Mouse (Mus musculus) stomach, postnatal 0 days (tissue): Measurements from ENCODE around the gene Tagap1.
"Not testable (repeated sequence)": the region's sequence is repeated elsewhere in the genome, so short reads cannot be mapped to it uniquely, and the experiment has no call there.

ENCODE experiments used
- CTCF ChIP-seq: IDR thresholded peaks from 2 replicates; pipeline ENCODE4 v1.5.1; 2016; ENCODE audit warnings: antibody characterized with exemption, low read depth, mild to moderate bottlenecking, moderate library complexity
- EP300 ChIP-seq: optimal IDR thresholded peaks from 2 replicates; pipeline ENCODE3; 2016; ENCODE audit warnings: antibody characterized with exemption

DNA sequence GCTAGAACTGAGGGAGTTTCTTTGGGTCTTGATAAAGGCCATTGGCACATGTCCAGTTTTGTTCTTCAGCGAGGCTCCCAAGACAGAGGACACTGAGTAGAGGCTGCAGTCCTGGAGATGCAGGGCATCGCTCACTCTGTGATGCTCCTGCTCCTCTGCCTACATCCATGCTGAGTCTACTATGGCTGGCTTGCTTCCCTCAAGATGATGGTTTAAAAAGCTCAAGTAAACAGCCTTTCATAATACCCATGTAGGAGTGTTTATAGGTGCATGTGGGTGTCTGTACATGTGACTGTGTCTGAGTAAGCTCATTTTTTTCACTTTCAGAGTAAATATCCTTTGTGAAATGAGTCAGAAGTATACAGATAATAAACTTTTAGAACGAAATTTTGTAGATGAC is 14.0 kb upstream of the Tagap1 start:
- not testable (repeated sequence) for TF ChIP-seq CTCF, EP300
